Mouse (Mus musculus): ENCODE results near the gene Zfp772.
"Not testable (repeated sequence)": the region's sequence is repeated elsewhere in the genome, so short reads cannot be mapped to it uniquely, and the experiment has no call there.

GRCm38 (mm10) chr7:7209313-7210151 is at the start of gene Zfp772:
- TF ChIP-seq CTCF (IDR thresholded peaks at IDR 0.05; ENCODE audit: low read depth, low read length); POLR2A (IDR thresholded peaks at IDR 0.05; ENCODE audit: extremely low read depth, insufficient read depth, low read length): not testable (repeated sequence)
